Mouse (Mus musculus) adrenal gland (tissue): ENCODE results near the gene Brk1.

ENCODE experiments used
- intact Hi-C: fragments of 180-260 bp; cut with DNase I; formaldehyde crosslinking; loops from one replicate; pipeline ENCODE4 v1.15.1; 2025

Brk1 gene

GRCm38 (mm10) chr6:113623386-113623785 lies 18.8 kb downstream of the Brk1 start:
- intact Hi-C loops: no loop called here

GRCm38 (mm10) chr6:113623941-113624751 lies 19.6 kb downstream of the Brk1 start, which contains the start of gene Vhl:
Gene Vhl, plus strand, starts transcription at chr6:113623959.
- intact Hi-C loops: no loop called here

DNA sequence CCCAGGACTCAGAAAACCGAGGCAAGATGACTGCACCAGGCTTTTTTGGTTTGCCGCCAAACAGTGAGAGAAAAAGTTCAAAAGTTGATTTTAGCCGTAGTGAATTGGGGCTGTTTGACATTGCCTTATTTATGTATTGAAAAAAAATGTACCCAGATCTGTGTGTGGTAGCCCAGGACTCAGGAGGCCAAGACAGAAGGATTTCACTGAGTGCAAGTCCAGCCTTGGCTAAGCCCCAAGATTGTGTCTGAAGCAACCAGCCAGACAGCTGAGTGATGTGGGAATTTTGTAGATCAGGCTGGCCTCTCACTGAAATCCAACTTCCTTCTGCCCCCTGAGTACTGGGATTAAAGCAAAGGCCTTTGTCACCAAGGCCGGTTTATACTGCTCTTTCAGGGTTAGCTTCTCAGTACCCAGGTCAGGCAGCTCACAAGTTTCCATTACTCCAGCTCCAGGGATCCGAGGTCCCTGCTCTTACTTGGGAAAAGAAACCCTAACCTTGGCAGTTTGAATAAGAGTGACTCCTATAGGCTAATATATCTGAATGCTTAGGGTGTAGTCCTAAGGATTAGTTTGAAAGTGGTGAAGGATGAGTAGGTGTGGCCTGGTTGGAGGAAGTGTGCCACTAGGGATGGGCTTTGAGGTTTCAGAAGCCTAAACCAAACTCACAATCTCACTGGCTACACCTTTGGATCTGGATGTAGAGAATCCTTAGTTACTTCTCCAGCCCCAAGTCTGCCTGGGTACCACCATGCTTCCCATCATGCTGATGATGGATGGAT lies 20.6 kb downstream of the Brk1 start:
- intact Hi-C loops: no loop called here

GRCm38 (mm10) chr6:113630322-113630721 lies 25.8 kb downstream of the Brk1 start:
- intact Hi-C loops: no loop called here

DNA sequence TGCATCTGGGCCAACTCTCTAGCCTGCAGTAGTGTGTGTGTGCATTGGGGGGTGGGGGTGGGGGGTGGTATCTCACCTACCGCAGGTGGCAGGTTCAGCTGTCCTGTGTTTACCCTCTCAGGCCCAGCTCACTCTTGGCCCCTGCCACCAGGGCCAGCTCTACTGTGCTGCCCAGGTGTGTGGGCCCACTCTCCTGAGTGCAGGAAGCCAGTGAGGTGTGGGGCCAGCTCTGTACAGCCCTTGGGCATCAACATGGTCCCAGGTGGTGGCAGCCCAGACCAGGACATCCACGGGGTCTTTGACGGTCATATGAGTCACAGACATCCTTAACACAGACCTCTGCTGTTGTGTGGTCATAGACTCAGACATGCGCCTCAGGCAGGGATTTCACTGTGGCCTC lies 28.3 kb downstream of the Brk1 start:
- intact Hi-C loops: no loop called here

- intact Hi-C loops: loop anchor here (2.0 kb wide), 1 partner anchor 42 kb away; no protein-coding TSS in a partner anchor
These were observed 33.9 kb downstream of the Brk1 start, which contains the start of gene Irak2 for GRCm38 (mm10) chr6:113638302-113639040. Gene Irak2, plus strand, starts transcription at chr6:113638467.

DNA sequence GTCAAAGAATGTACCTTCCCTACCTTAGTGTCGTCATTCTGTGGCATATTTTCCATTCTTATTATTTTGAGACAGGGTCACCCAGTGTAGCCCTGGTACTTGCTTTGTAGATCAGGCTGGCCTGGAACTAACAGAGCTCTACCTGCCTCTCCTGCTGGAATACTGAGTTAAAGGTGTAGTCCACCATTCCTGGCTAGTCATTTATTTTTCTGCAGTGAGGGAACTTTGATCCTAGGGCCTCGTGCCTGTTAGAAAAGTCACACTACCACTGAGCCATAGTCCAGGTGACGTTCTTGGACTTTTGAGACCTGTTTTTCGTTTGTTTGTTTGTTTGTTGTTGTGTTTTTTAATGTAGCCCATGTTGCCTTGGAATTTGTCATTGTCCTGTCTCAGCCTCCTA lies 34.6 kb downstream of the Brk1 start:
- intact Hi-C loops: loop anchor here (2.0 kb wide), 1 partner anchor 42 kb away; no protein-coding TSS in a partner anchor

- intact Hi-C loops: no loop called here
These were observed 38.0 kb downstream of the Brk1 start for GRCm38 (mm10) chr6:113642605-113643004.

- intact Hi-C loops: no loop called here
These were observed 38.4 kb downstream of the Brk1 start for GRCm38 (mm10) chr6:113643021-113643420.

- intact Hi-C loops: no loop called here
These were observed 39.4 kb downstream of the Brk1 start for GRCm38 (mm10) chr6:113643967-113644366.

DNA sequence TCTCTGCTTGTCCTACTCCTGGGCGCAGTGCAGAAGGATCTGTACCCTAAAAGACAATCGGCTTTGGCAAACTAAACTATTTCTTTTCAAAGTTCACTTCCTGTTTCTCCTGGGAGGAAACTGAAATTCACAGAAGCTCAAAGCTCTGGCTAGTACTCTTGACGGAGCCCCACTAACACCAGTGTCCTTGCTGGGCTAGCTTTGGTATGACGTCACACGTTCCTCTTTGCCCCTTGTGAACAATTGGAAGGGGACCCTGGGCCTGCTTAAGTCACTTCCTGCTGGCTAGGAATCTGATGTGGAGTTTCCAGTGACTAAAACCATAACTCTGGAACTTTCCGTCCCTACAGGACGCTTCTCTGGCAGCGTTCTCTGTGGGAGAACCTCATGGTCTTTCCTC lies 40.2 kb downstream of the Brk1 start:
- intact Hi-C loops: no loop called here

GRCm38 (mm10) chr6:113649346-113650196 lies 45.0 kb downstream of the Brk1 start:
- intact Hi-C loops: no loop called here

DNA sequence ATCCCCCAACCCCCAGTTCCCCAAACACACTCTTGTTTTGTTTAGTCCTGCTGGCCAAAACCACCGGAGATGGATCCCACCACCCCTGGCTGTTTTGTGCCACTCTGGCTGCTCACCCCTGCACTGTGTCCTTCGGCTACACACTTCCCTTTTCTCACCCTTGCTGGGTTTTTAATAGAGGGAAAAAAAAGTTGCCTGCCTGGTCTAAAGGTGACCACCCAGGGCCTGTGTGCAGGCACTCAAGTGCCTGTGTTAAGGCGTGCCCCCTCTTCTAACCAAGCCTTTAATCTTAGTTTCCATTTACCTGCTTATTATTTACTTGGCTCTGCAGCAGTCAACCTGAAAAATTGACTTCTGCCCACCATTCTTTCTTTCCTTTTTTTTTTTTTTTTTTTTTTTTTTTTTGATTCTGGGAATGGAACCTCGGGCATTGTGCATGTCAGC lies 45.6 kb downstream of the Brk1 start:
- intact Hi-C loops: no loop called here

DNA sequence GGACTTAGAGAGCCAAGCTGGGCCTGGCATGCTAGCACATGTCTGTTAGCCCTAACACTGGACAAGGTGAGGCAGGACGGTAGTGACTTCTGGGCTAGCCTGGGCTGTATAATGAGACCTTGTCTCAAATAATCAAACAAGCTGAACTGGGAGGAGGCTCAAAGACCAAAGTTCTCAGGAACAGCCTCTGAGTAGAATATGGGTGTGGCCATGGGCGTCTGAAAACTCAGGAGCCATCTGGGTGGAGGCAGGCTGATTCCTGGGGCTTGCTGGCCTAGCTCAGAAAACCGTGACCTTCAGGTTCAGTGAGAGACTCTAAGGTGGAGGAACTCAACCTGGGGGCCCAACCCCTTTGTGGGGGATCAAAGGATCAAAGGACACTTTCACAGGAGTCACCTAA lies 47.1 kb downstream of the Brk1 start:
- intact Hi-C loops: no loop called here

DNA sequence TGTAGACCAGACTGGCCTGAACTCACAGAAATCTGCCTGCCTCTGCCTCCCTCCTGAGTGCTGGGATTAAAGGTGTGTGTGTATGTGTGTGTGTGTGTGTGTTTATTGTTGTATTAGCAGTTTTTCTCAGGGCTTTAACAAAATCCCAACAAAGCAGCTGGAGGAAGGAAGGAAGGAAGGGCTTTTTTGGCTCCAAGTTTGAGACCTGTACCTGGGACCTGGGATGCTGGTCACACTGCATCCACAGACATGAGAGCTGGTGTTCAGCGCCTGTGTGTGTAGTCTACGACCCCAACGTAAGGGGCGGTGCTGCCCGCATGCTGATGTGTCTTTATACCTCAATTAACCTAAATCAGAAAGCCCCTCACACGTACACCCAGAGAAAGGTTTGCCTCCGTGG lies 49.0 kb downstream of the Brk1 start:
- intact Hi-C loops: no loop called here

DNA sequence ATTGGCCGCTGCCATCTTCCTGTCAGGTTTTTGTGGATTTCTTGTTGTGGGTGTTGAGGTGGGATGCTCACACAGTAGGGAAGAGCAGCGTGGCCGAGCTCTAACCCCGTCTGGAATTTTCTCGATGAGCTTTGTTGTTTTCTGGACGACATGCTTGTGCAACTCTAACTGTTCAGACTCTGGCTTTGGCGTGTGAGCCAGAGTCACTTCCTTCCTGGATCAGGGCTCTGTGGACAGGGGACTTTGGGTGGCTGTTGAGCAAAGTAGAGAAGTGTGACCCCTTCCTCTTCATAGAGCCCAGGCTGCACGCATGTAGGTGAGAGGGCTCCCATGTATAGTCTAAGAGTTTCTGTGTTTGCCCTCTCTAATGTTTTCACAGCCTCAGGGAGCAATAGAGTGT lies 49.5 kb downstream of the Brk1 start:
- intact Hi-C loops: no loop called here

DNA sequence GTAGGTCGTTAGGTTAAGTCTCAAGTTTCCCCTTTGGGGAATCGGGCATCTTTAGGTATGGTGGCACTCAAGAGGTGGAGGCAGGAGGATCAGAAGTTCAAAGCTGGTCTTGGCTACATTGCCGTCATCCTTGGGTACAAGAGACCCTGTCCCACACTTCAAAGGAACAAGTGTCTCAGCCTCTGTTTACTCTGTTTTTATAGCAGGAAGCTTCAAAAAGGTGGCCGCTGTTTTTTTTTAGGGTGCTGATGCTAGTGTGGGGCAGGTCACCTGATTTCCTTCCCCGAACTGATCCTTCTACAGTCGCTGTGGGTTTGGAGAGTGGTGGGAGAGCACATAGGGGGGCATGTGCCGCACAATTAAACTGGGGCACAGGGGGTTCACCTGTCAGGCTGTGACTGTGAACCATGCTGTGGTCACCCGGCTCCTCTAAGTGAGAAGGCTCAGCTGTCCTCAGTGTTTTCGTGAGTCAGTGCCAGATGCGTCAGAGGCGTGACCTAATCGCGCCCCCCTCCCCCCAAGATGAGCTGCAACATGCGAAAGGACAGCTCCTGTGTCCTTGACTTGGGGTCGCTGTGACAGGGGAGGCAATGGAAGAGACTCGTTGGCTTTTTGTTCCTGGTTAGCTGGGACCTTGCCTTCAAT lies 50.3 kb downstream of the Brk1 start:
- intact Hi-C loops: no loop called here

DNA sequence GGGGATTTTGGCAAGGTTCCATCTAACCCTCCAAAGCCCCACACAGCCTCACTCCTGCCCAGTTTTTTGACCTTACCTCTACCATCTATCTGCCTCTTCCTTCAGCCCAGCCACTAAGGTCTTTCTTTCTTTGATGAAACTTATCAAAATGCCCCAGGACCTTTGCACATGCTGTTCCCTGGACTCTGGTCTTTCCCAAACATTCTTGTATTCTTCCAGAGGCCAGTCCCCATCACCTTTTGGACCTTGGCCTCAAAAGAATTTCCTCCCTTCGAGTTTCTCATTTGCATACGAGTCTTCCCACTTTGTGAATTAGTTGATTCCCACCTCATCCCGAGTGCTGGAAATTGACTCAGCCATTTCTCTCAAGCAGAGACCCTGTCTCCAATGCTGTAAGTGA lies 50.9 kb downstream of the Brk1 start:
- intact Hi-C loops: no loop called here

- intact Hi-C loops: no loop called here
These were observed 52.3 kb downstream of the Brk1 start for GRCm38 (mm10) chr6:113656847-113657246.

DNA sequence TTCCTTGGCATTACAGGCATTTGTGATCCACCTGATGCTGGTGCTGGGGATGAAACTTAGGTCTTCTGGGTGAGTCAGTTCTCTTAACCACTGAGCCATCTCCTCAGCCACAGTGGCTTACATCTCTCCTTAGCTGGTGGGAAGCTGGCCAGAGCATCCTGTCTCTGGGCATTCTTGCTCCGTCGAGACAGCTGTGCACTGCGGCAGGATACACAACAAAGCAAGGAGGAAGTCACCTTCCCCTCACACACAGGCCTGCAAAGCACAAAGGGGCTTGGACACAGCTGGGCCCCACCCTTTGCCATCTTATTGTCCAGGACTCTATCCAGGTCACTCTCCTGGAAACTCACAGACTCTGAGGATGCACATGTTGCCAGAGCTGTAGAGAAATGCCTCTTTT lies 53.7 kb downstream of the Brk1 start:
- intact Hi-C loops: no loop called here
